Mouse (Mus musculus) small intestine, adult 2 months (tissue): Measurements from ENCODE around the gene Cenpx.

Source experiments
- CTCF ChIP-seq: fragments of 200-500 bp; IDR thresholded peaks from 2 replicates; pipeline ENCODE4 v1.5.1; 2012; ENCODE audit warnings: low read depth, mild to moderate bottlenecking, control low read depth, inconsistent platforms, low read length, moderate library complexity, mixed read lengths; ENCODE audit not compliant: insufficient replicate concordance, insufficient read length; ENCODE audit errors: extremely low read depth
- POLR2A ChIP-seq: fragments of 200-500 bp; IDR thresholded peaks from 2 replicates; pipeline ENCODE4 v1.6.1; 2012; ENCODE audit warnings: low read depth, mild to moderate bottlenecking, control low read depth, inconsistent platforms, low read length, moderate library complexity

- no peak for TF ChIP-seq CTCF
- TF ChIP-seq POLR2A, result no peak
These were observed 1.0 kb upstream of the Cenpx start for GRCm38 (mm10) chr11:120714546-120714945.
